Mouse (Mus musculus) spleen, postnatal 14 days (tissue): ENCODE results near the gene Ttll13.
A peak's percentile ranks its signal among the peaks of the same experiment; 100 is the strongest.

ENCODE experiments used
- DNase-seq, 2 experiments: peaks; one replicate each; pipeline ENCODE4 v3.0.0; 2021 to 2022; ENCODE audit warnings: low spot score in 2 of 2

Ttll13 gene

DNA sequence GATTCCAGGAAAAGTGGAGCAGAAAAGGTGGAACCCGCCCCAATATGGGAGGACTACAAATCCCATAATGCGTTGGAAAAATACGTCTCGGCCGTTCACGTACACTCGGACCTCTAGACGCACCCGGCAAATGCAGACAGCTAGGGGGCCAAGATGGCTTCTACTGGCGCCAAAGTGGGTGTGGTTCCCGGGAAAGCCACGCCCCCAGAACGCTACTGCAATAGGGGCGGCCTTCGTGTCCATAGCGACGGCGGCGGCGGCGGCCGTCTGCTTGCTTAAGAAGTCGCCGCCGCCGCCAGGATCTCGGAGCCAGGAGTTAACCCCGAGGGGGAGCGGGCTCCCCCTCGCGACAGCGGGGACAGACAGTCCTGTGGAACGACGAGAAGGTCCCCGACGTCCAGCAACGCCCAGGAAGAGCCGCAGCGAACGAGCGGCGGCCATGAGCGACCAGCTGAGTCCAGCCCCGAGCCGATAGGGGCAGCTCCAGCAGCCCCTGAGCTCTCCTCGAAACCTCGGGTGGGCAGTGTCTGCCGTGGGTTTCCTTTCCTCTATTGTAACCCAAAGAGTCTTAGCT is at the start of gene Ttll13:
Gene Ttll13, plus strand, starts transcription at position 229 of the 574 bp plus-strand sequence.
- DNase-seq: peak; percentile 96

DNA sequence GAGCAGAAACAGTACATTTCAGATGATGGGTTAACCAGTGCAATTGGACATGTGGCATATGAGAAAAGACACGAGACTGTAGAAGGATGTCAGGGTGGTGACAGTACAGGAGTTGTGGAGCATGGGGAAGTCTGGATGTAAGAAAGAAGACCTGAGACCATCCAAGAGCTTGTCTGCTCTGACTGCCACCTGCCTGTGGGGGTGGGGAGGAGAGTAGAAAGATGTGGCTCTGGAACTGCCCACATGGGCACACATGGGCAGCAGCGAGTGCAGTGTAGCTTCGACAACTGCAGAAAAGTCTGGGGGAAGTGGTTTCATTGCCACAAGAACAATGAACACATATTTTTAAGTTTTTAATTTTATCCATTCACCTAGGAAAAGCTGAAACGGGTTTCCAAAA is 48.8 kb upstream of the Ttll13 start:
- no peak for DNase-seq

DNA sequence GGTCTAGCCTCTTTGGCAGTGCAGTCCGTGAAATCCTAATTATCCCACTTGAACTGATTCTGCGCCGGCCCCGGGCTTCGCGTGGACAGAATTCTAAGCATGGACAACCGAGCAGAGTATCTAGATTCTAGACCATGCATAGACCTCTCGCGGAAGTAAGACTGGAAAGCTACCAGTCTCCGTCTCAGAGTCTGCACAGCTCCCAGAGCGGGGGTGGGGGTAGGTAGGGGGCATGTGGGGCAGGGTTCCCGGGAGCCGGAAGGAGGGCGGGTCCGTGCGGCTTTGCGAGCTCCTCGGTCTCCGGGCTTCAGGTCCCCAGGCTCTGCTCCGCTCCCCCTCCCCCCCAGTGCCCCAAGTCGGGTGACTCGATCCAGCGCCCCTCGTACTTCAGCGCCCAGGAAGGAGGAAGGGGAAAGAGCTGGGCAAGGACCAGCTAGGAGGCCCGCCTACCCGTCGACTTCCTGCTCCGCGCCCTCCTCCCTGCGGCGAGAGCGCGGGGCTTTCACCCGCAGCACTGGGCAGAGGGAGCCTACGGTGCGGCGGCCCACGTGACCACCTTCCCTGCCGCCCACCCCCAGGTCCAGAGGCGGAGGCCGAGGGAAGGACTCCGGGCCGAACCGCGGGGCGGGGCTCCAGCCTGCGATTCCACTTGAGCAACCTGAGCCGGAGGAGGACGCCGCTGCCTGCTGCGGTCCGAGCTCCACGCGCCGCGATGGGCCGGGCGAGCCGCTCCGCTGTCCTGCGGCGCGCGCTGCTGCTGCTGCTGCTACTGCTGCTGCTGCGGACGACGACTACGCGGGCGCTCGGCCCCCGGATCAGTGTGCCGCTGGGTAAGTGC is 48.0 kb upstream of the Ttll13 start:
- peak; percentile 67 to 68 for DNase-seq

DNA sequence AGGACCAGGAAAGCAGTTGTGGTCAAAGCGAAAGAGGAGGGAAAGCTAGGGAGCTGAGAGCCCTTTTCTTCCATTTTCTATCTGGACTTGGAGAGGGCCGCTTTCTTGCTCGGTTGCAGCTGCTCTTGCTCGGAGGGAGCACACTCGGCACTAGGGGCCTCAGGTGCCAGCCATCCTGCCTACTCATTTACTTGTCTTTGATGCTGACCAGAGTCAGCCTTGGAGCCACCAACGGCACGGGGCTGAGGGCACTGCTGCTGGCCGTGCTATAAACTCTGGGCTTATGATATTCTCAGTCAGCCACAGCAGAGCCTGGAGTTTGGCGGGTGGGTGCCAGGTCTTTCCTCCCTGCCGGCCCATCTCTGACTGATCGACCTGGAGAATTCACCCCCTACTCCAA is 47.3 kb upstream of the Ttll13 start:
- DNase-seq: no peak

DNA sequence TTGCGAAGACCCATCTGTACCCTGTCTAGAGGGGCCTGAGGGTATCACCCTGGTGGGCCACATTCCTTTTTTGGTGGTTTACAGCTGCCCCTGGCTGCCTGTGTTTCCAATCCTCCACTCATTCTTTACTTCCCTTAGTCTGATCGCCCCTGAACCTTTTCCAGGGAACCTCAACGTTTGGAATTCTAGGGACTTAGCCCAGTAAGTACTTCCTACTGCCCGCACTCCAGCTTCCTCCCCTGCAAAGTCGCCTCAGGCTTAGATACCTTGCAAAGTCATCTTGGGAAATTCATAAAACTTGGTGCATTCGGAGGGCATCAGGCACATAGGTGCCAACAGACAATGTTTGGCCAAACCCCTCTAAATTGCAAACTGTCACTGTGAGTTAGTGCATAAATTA is 46.9 kb upstream of the Ttll13 start:
- no peak for DNase-seq

DNA sequence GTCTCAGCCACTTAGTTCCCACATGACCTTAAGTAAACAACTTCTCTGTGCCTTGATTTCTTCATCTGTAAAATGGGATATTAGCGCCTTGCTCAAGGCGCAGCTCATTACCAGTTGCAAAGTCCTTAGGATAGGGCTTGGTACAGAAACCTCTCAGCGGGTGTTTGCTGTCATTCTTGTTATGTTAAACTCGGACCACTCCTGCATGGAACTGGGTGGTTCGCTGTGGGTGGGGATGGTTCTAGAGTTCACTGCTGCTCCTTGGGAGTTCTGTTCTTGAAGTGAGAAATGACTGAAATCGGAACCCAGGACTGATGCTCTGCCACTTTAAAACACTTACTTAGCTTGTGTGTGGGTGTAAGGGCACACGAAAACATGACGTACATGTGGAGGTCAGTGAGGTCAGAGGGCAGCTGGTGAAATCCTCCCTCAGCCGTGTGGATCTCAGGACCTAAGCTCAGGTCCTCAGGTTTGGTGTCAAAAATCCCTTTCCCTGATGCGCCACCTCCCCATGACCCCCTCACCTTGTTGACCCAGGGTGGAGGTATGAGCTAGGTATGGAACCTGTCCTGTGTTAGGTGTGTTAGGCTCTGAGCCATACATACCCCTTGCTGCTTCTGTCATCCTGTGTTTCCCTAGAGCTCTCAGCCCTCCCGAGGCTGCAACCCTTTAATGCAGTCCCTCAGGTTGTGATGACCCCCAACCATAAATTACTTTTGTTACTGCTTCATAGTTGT is 46.2 kb upstream of the Ttll13 start:
- DNase-seq: no peak

DNA sequence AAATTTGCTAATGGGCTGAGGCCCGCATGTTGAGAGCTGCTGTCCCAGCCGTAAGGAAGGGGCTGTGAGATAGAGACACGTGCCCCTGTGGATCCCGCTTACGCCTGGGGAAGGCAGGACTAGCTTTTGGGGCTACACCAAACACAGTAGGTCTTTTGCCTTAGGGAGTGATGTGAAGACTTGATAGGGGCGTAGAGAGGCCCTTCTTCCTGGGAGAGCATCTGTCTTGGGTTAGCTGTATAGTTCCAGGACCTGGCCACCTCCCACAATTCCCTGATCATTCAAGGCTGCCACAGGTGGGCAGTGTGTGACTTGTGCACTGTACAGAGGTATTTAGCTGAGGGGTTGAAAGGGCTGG is 45.6 kb upstream of the Ttll13 start:
- no peak for DNase-seq

DNA sequence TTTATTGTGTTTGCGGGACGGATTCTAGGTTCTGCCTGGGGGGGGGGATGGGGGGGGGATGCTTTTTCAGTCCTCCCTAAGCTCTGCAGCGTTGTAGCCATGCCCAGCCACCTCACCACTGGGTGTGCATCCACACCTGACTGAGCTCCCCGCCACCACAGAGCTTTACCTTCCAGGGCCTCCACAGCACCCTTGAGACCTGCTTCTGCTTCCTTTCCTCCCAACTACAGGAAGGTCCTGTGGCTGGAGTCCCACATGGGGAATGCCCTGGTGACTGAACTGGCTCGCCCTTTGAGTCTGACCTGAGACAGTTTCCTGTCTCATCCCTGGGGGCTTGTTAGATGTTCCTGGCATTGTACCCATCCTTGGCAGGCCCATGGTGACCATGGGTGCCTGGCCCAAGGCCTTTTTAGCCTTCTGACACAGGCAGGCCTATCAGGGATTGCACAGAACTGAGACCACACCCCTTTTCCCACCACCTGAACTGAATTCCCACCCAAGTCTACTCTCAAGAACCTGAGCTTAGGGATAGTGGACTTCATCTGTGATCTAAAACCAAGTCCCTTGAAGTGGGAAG is 45.1 kb upstream of the Ttll13 start:
- no peak for DNase-seq

DNA sequence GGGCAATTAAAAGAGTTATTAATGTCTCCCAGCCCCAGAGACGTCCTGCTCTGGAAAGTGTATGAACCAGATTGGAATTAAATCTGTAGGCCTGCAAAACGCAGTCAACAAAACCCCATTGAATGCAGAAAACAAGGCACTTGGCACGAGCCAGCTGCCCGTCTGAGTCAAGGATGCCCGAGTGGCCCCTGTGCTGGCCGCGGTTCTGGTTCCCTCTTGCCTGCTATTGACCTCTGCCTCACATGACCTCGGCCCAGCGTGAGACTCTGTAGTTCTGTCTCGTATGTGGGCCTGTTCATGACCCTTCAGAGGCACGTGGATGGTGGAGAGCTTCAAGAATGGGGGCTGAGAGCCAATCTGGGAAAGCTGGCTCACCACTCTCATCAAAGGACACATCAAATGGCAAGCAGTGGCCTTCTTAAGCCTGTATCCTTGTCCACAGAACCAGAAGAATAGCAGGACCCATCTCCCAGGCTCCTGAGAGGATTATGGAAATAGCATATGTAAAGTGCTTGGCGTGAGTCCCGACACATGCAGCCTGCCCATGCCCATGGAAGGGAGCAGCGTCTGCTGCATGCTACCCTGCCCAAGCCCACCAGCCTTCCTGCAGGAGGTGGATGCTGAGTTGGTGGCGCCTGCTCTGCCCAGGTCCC is 44.2 kb upstream of the Ttll13 start:
- DNase-seq: no peak

DNA sequence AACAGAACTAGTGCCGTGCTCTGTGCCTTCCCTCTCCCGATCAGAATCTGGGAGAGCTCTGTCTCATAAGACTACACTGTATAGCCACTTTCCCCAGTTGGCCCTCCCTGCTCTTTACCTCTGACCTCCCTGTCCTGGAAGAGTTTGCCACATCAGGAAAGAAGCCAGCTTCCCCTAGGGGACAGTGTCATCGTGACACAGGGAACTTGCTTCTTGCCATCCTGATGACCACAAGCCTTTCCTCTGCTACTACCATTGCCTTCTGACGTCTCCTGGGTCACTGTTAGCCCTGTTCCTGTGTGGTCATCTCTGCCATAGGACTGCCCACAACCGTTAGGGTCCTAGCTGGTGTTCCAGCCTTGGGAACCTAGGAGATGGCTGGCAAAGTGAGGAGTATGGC is 43.2 kb upstream of the Ttll13 start:
- DNase-seq: no peak

DNA sequence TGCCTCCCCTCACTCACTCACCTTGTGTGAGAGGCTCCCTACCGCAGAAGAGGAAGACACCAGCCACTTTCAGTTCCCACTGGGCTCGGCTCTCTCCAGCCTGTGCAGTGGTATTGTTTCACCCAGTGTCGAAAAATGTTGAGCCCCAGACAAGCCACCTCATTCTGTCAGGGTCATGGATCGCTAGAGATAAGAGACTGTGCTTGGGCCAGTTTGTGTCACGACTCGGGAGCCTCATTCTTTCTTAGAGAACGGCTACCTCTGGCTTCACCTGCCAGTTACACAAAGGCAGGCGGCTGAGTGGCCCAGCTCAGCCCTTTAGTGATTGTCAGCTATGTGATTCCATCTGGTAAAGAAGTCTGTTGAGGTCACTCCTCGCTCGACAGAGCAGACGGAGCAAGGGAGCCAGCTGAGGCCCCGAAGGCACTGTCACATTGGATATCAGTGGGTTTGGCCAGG is 42.5 kb upstream of the Ttll13 start:
- DNase-seq: peak in 1 of 2 experiments; percentile 34

DNA sequence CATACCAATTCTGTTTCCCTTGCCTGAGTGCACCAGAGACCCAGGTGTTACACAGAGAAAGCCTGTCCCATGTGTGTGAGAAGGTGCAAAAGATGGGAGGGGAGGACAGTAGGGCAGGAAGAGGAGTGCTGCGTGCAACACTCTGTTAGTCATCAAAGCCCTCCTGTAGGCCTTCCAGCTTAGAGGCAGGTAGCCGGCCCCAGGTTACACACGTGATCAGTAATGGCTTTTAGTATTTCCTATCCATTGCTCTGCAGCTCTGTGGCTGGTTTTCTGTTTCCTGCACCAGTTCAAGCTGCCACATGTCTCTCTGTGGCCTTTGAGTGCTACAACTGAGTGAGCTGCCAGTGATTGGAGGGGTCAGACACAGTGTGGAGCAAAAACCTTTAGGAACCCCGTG is 41.8 kb upstream of the Ttll13 start:
- no peak for DNase-seq

DNA sequence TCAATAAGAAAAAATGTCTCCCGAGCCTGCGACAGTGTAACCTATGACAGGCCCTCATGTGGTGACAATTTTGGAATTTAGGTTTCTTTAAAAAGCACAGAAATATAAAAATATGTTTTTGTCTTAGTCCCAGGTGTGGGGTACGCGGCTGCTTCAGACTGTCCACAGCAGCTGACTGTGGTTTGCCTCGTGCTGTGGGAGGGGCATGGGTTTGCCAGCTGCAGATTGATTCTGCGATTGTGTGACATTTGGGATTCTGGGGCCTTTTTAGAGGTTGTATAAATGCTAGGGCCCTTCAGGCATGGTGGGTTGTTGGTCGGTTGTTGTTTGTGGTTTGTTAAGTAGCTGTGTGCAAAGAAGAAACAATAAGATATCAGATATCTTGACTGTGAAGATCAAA is 41.2 kb upstream of the Ttll13 start:
- DNase-seq: no peak

DNA sequence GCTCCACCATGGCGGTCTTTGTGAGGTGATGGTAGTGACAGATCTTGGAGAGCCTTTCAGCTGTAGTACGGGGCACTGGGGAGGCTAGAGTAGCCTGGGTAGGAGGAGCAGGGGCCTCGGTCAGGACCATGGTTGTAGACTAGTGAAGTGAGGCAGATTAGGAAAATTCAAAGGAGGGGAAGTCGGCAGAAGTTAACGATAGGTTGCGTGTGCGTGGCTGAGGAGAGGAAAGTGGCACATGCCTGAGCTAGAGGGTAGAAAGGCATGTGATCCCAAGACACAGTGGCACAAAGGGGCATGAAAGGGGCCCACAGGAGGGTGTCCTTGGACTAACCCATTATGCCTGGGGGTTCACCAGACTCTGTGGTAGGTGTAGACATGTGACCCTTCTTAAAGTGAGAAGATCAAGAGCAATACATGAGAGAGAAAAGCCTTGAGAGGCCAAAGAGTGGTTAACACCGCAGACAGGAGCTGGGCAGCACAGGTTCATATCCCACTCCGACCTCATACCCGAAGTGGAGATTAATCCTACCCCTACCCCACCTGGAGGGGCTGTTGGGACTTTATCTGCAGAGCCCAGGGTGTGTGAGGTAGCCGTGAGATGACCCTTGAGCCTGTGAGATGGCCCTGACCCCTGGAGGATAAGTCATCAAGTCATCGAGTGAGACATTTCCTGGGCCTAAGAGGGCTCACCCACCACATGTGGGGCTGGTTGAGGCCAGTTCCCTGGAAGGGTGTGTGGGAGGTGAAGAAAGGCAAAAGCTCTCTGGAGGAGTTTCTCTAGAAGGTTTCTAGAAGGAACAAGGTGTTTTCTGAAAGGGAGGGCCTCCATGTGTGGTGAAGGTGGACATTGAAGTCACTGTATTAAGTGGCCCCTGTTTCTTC is 40.2 kb upstream of the Ttll13 start:
- no peak for DNase-seq

DNA sequence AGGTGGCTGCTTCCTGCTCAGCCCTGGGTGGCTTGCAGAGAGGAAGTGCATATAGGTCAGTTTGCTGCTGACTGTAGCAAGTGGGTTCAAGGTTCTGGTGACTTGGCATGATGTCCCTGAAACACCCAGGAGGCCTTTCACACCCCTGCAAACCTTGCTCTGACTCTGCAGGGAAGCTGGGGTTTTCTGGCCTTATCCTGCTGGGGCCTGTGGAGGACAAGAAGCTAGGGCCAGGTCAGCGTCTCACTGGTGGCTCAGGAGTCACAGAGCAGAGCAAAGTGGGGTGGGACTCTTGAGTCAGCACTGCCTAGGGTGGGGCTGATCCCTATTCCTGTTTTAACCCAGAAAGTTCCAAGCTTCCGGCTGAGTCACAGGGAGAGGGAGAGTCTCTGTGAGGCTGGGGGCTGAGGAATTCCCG is 38.9 kb upstream of the Ttll13 start:
- DNase-seq: no peak

DNA sequence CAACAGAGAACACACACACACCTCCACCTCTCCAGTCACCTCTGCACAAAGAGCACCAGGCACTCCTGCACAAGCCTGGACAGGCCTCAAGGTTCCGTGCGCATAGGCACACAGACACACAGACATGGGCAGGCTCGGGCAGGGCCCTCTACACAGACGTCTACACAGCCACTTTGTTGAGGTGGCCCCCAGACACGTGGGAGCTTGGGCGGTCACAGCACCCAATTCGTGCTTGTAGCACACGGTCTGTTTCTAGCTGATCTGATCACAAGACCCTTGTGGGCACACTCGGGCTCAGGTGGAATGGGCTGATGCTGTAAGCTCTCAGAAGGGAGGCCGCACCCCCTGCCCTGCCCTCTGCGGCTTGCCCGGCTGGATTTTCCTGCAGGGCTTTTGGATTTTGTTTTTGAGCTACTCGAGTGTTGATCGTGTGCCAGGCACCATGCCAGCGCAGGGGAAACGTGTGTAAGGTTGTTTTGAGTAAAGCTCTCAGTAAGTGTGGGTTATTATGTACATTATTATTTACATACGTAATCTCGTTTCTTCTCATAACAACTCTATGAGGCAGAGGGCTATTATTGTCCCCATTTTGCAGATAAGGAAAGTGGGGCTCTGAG is 38.0 kb upstream of the Ttll13 start:
- no peak for DNase-seq

DNA sequence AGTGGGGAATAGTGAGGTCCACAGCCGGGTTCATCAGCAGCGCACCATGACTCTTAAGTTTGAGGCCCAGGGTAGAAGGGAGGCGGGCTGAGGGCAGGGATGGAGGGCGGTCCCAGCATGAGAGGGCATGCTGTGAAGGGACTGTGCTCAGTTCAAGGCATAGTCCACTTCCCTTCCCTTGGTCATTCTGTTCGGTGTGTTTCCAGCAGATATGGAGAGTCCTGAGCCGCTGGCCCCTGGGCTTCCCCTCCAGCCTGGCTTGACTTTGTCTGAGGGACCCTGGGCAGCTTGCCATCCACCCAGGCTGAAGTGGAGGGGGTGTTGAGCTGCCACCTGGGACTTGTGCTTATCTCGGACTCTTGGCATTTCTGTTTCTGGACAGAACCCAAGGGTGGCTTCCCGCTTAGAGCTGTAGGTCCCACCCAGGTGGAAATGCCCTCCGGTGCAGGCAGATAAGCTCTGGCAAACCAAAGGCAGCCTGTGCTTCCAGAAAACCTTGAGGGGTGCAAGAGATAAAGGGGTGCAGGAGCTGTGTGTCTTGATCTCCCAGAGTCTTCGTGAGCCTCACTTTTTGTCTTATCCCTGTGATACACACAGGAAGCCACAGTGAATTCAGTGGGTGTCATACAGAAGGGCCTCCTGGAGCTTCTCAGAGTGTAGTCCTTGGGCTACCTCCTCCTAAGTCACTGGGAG is 37.3 kb upstream of the Ttll13 start:
- peak; percentile 74 to 80 for DNase-seq

DNA sequence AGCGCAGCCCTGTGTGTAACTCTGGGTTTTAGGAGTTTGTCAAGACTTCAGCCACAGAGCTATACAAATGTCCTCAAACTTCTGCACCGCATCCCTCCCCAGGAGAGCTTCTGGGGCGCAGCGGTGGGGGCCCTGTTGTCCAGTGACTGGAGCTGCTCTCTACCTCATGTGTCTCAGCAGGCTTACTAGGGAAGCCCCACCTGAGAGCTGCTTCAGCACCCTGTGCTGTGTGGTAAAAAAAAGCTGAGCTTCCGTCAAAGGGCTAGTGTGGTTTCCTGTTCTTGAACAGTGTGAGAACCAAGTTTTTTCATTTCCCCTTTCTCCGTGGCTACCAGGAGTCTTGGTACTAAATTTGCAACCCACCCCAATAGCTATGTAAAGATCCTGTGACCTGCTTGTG is 36.5 kb upstream of the Ttll13 start:
- peak in 1 of 2 experiments; percentile 53 for DNase-seq

DNA sequence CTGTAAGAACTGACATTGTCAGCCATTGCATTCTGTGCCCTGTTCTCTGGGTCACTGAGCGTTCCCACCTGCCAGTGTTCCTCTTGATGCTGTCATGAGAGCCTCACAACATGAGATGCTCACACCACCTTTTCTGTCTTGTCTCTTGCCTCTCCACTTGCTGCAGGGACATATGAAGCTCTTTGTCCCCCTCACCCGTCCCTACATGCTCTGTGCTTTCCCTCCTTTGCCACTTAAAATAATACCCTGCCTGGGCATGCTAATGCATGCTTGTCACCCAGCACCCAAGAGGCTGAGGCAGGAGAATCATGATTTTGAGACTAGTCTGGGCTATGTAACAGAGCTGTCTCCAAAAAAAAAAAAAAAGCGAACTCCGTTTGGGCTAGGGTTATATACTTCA is 35.2 kb upstream of the Ttll13 start:
- no peak for DNase-seq

DNA sequence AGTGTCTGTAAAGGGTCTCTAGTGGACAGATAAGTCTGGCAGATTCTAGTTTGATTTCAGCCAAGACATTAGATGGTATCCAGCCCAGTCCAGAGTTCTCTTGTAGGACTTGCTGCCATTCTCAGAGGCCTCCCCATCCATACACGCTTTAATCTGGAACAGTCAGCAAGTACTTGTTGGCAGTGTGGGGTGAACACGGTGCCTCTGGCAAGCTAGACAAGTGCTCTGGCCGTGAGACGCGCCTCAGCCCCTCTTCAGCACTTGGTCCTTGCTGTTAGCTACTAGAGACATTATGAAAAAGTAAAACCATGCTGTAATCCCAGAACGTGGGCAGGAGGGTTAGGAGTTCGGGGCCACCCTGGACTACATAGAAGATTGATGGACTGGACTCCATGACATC is 32.6 kb upstream of the Ttll13 start:
- DNase-seq: no peak
